Mouse (Mus musculus) left cerebral cortex, adult 2 months (tissue): ENCODE results near the gene Phlpp2. TPM values are rescaled to one million over a fixed set of nuclear protein-coding genes. Genes with fewer than 3 reads are reported as not detected.

Experiments
- DNase-seq, 2 experiments: peaks; one replicate each; pipeline ENCODE4 v3.0.0; 2021 to 2022; ENCODE audit warnings: low spot score in 2 of 2, mixed read lengths in 1 of 2; ENCODE audit errors: extremely low spot score in 1 of 2
- H3K27ac ChIP-seq: fragments of 200-600 bp; 2 replicates; pipeline ENCODE4 v1.8.1; 2022
- H3K4me3 ChIP-seq: fragments of 200-600 bp; 2 replicates; pipeline ENCODE4 v1.8.1; 2022
- CTCF ChIP-seq: fragments of 200-600 bp; IDR thresholded peaks from 2 replicates; pipeline ENCODE4 v1.8.1; 2022; ENCODE audit warnings: antibody characterized with exemption, mild to moderate bottlenecking, moderate library complexity
- intact Hi-C: fragments of 180-260 bp; cut with DNase I; formaldehyde crosslinking; loops from one replicate; pipeline ENCODE4 v1.15.1; 2025
- total RNA-seq, 2 experiments: library from RNA; stranded (reverse); gene quantifications; 2 replicates each; pipeline ENCODE4 v1.2.3; 2021

The Phlpp2 gene
- total RNA-seq, 2 experiments from 2014 or later: 35.6 to 36.4 TPM

GRCm38 (mm10) chr8:109904928-109905668 is 36.8 kb downstream of the Phlpp2 start:
- DNase-seq: no peak
- TF ChIP-seq CTCF: no peak
- H3K4me3 ChIP-seq: no peak overlapping the region
- intact Hi-C loops: no loop called here
- H3K27ac ChIP-seq: no peak overlapping the region

DNA sequence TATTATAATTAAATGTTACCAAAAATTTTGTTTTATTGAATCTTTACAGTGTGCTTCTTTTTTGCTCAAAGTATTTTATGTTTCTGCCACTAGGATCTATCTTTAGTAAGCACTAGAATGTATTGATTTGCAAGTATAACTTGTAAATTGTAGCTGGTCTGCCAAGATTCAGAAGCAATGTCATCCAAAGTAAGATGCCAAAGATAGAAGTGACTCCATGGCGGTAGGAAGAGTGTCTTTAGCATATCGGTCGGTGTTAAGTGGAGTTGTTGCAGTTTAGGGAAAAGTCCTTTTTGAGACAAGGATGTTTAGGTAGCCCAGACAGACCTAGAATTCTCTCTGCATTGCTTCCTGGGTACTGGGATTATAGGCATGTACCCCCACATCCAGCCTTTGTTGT is 38.6 kb downstream of the Phlpp2 start:
- no peak for DNase-seq
- TF ChIP-seq CTCF: no peak; the same call in 1 of the 2 replicates
- Histone ChIP-seq H3K27ac (no peak overlapping the region), H3K4me3 (no peak overlapping the region)
- intact Hi-C loops: no loop called here

- intact Hi-C loops: no loop called here
- DNase-seq: no peak
- no peak overlapping the region for H3K4me3 ChIP-seq
- no peak overlapping the region for H3K27ac ChIP-seq
- no peak for TF ChIP-seq CTCF
These were observed 39.0 kb downstream of the Phlpp2 start for GRCm38 (mm10) chr8:109907376-109907775.

- peak; percentile 69 for TF ChIP-seq CTCF
- peak in 1 of 2 experiments; percentile 24 for DNase-seq
- intact Hi-C loops: loop anchor here (2.0 to 5.0 kb wide), 2 partner anchors 50 to 64 kb away; partner anchors contain the start of gene Phlpp2
These were observed 48.9 kb downstream of the Phlpp2 start for GRCm38 (mm10) chr8:109917277-109917676.

DNA sequence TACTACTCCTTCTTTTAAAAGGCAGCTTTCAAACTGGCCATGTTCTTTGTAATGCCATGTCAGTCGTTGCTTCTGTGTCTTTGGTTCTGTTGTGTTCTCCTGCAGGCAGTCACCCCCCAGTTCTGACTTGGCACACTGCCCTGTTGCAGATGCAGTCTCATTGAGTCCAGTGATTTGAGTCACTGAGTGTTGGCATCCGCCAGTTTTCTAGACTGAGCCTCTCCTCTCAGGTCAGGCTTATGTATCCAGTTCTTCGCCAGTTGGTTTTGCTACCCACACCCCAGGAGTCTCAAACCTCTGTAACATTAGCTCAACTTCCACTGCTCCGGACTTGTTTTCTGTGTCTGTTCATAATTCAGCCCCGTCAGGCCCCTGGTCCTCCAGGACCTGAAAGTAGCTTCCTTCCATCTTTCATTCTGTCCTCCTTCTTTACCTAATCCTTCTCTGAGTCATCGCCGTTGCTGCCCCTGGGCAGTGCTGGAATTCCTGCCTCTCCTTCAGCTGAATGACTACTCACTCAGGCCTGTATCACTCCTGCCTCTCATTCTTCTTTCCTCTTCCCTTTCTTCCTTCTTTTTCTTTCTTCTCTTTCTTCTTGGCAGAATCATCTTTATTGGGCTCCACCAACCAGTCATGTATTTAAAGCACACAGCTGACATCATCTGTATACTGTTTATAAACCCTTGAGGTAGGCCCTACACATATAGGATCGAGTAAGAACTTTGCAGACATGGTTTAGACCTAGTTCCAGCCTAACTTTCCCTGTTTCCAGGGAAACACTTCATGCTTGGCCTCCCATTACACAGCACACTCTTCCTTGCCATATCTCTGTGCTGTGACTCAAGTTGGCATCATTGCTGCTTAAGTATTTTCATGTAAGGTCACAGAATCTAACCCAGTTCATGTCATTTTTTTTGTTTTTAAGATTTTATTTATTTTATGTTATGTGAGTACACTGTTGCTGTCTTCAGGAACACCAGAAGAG is 52.4 kb downstream of the Phlpp2 start:
- peak in 1 of 2 experiments; percentile 30 for DNase-seq
- Histone ChIP-seq H3K27ac (no peak overlapping the region), H3K4me3 (no peak overlapping the region)
- intact Hi-C loops: no loop called here
- TF ChIP-seq CTCF: no peak; the same call in 1 of the 2 replicates

More at GRCm38 (mm10) chr8:109917277-109917676, 48.9 kb downstream of the Phlpp2 start:
- Histone ChIP-seq H3K4me3 (no peak overlapping the region), H3K27ac (no peak overlapping the region)

- Histone ChIP-seq H3K27ac (no peak overlapping the region), H3K4me3 (no peak overlapping the region)
- DNase-seq: no peak
- TF ChIP-seq CTCF: no peak
- intact Hi-C loops: no loop called here
These were observed 73.4 kb downstream of the Phlpp2 start for GRCm38 (mm10) chr8:109941606-109942360.

DNA sequence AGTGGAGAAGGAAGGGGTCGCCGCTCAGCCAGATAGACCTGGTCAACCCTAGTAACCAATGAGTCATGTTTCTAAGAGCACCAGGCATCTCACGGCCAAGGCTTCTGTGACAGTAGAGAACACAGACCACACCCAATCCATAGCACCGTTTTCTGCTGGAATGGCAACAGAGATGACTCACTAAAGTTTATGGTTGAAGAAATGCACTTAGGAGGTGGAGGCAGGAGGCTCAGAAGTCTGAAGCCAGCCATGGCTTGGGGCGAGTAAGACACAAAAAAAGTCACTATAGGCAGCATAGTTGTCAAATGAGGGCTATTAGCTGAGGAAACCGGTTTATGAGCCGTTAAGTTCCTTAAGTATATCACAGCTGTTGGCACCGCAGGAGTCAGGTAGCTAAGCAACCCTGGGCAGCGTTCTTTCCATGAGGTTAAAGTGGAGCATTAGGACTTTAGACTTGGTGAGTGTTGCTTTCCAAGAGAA is 76.9 kb downstream of the Phlpp2 start:
- no peak for TF ChIP-seq CTCF
- Histone ChIP-seq H3K27ac (no peak overlapping the region), H3K4me3 (no peak overlapping the region)
- no peak for DNase-seq
- intact Hi-C loops: no loop called here

- DNase-seq: no peak
- no peak for TF ChIP-seq CTCF
- Histone ChIP-seq H3K4me3 (no peak overlapping the region), H3K27ac (no peak overlapping the region)
- intact Hi-C loops: no loop called here
These were observed 77.4 kb downstream of the Phlpp2 start for GRCm38 (mm10) chr8:109945694-109946093.

DNA sequence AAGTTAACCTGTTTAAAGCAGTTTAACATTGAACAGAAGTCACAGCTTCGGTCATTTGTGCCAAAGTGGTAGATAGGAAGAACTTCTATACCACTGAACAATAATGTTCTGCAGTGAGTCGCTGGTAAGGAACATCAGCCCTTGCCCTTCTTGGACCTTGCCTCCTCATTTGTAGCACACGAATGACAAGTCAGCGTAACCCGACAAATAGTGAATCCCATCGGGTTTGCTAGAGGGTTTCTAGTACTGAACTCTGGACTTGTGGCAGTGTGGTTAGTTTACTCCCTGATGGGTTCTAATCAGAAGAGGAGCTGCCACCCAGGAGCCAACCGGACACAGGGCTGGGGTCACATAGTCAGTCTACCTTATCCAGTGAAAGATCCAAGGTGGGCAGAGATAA is 77.9 kb downstream of the Phlpp2 start:
- H3K27ac ChIP-seq: no peak overlapping the region
- TF ChIP-seq CTCF: no peak
- intact Hi-C loops: no loop called here

DNA sequence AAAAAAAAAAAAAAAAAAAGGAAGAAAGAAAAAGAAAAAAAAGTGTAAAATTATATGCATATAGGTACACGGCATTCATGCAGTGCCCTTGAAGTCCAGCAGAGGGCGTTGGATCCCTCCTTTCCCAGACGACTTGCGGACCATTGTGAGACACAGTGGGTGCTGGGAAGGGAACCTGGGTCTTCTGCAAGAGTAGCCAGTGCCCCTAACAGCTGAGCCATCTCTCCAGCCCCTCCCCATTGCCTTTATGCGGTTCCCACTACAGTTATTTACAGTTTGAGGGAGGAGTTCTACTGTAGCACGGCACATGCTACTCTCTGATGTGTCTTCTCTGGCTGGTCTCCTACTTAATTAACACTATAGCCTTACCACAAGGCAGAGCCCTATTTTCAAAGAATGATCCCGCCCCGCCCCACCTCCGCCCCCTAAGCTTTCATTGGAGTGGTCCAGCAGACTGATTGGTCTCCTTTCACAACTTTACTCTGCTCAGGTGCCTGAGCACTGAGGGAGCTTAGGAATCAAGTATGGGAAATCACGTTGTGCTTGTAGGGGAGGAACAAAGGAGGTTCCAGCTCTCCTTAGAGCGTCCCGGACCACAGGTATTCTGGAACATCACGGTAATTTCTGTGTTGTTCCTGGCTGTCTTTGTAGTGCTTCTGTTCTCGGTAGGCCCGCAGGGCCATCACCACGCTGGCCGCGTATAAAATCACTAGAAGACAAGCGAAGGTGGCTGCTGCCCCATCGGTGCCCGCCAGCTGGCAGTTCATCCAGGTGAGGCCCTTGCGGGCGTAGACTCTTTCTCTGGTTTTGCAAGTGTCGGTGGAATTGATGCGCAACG is 79.3 kb downstream of the Phlpp2 start:
- peak overlapping the region; percentile 53 for H3K4me3 ChIP-seq
- peak; percentile 69 for TF ChIP-seq CTCF
- DNase-seq: peak; percentile 60 to 62
- intact Hi-C loops: loop anchor here (1.0 kb wide), 1 partner anchor 124 kb away; no protein-coding TSS in a partner anchor
- peak overlapping the region; percentile 61 for H3K27ac ChIP-seq

More for the DNA sequence above, 77.9 kb downstream of the Phlpp2 start:
- no peak overlapping the region for H3K4me3 ChIP-seq
- no peak for DNase-seq

DNA sequence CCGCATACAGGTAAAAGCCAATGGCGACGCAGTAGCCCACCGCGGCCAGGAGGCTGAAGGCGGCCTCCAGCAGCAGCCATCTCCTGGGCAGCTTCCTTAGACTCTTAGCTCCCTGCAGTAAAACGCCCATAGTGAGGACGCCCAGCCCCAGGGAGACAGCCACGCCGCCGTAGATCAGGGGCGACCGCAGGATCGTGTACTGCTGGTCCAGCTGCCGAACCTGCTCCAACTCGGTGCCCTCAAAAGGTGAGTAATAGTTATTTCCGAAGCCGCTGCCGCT is 79.9 kb downstream of the Phlpp2 start:
- Histone ChIP-seq H3K4me3 (peak overlapping the region; percentile 53), H3K27ac (peak overlapping the region; percentile 61)
- intact Hi-C loops: no loop called here
- DNase-seq: peak in 1 of 2 experiments; percentile 49
- no peak for TF ChIP-seq CTCF
